Mouse (Mus musculus): Measurements from ENCODE around the gene Rassf3.

The Rassf3 gene

DNA sequence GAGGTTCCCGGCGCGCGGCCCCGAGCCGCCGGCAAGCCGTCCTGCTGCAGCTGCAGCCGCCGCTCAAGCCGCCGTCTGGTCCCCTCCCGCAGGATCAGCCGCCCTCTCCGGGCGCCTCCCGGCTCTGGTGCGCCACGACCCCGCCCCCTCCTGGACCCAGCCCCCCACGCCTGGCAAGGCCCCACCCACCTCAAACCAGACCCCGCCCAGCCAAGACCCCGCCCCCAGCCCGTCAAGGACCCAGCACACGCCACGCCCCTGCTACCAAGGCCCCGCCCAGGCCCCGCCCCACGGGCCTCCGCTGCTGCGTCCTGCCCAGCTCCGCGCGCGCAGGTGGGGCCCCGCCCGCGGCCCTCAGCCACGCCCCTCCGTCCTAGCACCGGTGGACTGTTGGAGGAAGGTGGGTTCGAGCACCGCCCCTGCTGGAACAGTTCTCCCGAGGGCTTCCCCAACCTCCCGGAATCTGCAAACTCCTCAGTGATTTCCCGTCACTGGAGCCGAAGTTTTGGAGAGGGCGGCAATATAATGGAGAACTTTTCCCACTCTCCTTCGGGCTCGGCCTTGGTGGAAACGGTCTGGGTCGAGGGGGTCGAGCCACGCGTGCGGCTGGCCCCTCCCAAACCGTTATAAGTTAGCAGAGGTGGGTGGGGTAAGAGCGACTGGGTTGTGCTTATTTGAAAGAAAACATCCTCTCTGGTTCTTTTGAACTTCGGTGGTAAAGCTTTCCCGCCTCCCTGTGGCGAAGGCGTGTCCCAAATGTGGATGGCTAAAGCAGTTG, at the start of gene Rassf3:
Gene Rassf3, minus strand, starts transcription at position 158 of the 778 bp plus-strand sequence.
- DNase-seq (ENCODE audit: low spot score in 2 of 2) = peak; percentile 79 to 83

DNA sequence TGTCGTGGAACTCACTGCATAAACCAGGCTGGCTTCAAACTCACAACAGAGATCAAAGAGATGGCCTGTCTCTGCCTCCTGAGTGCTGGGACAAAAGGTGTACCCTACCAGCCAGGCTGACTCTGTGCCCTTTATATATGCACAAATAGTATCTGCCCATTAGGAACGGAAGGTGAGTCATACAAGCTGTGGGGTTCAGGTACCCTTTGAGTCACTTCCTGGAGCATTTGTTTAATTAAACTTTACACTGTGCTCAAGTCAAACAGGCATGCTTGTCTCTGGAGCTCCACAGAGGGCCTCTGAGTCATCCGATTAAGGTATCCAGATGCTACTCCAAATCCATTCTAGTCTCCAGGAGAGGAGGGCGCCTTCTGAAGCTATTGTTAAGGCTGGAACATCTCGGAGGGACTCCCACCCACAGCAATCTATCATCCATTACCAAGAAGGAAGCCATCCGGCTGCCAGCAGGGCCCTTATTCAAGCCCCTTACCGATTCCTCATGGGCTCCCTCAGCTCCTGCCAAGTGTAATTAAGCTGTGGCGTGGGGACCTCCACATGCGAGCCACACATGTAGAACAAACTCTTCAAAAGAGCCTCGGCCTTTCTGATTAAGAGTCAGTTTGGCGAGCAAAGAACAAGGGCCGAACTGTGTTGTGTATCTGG, 44.9 kb upstream of the Rassf3 start:
- DNase-seq (ENCODE audit: low spot score in 2 of 2) = no peak

DNA sequence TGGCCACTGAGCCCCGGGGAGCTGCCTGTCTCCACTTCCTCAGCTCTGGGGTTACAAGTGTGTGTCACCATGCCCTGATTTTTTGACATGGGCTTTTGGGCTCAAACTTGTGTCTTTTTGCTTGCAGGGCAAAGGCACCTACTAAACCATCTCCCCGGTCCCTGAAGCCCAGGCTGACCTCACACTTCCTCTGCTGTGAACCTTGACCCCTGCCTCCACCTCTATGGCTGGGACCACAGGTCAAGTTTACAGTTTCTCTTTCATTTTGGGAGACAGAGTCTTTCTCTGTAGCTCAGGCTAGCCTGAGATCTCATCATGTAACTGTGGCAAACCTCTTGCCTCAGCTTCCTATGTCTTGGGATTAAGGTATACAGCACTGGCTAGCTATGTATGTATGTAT, 43.6 kb upstream of the Rassf3 start:
- no peak for DNase-seq (ENCODE audit: low spot score in 2 of 2)

DNA sequence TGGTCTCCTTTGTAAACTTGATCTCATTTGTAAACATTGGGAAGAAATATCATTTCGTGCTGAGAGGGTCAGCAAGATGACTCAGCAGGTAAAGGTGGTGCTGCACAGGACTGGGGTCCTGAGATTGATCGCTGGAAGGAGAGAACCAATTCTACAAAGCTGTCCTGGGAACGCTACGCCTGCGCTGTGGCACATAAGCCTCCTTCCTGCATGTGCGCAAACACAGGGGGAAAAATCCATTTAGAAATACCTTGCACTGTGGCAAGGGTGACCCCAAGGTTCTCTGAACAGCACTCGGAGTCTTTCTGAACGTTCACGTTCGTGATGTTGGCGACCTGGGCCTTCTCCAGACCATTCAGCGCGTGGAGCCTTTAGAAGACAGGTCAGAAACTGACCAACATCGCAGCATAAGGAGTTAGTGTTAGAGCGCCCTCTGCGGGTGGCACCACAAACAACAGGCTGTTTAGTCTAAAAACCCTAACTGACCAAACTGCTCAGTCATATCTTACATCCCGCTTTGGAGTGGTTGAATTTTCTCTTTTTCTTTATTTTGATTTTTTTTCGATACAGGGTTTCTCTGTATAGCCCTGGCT, 40.0 kb upstream of the Rassf3 start:
- DNase-seq (ENCODE audit: low spot score in 2 of 2) = peak; percentile 85 to 86

DNA sequence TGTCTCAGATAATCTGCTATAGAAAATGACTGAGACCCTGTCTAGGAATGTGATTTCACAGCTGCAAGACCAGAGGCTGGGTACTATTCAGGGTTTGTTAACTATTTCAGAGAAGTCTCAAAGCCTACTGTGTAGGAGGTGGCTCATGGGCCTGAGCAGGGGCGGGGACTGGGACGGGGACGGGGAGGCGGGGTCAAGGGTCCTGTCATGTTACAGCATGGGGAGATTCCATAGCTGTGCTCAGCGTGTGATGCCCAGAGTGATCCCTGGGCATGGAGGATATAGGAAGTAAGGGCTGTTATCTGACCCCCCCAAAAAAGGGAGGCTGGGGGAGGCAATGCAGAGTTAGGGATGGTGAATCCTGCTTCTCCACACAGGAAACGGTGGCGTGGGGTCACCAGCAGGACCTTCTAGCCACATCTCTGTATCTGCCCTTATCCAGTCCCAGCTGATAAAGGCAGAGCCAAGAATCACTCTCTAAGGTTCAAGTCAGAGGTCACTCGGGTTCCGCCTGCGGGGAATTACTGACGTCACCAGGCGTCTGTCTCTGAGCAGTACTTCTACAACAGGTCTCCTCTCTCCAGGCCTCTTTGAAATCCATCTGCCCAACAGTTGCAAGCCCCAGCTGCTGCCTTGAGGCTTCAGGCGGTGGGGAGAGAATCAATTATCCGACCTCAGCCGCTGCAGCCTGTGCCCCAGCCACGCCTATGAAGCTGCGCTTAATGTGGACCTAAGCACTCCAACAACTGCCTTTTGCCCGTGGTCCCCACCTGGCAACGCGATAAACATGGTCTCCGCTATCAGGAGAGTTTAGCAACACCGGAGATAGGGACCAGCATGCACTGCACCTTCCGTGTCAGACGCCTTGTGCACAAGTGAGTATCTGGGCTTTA, 33.9 kb upstream of the Rassf3 start:
- no peak for DNase-seq (ENCODE audit: low spot score in 2 of 2)

DNA sequence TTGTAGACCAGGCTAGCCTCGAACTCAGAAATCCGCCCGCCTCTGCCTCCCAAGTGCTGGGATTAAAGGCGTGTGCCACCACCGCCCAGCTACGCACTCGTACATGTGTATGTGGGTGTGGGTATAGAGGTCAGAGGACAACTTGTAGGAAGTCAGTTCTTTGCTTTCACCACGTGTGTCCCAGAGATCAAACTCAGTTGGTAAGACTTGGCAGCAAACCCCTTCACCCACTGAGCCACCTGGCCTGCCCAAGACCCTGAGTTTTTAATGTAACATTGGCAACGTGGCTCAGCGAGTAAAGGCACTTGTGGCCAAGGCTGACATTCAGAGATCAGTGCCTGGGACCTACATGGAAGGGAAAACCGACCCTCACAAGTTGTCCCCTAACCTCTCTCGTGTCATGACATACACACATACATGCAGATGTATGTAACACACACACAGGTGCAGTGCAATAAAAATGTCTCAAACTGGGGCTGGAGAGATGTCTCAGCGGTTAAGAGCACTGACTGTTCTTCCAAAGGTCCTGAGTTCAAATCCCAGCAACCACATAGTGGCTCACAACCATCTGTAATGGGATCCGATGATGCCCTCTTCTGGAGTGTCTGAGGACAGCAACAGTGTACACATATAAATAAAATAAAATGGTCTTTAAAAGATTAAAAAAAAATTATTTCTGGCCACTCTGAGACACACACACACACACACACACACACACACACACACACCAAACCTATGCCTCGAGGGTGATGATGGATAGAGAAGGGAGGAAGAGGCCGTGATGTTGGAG, 31.8 kb upstream of the Rassf3 start:
- no peak for DNase-seq (ENCODE audit: low spot score in 2 of 2)

DNA sequence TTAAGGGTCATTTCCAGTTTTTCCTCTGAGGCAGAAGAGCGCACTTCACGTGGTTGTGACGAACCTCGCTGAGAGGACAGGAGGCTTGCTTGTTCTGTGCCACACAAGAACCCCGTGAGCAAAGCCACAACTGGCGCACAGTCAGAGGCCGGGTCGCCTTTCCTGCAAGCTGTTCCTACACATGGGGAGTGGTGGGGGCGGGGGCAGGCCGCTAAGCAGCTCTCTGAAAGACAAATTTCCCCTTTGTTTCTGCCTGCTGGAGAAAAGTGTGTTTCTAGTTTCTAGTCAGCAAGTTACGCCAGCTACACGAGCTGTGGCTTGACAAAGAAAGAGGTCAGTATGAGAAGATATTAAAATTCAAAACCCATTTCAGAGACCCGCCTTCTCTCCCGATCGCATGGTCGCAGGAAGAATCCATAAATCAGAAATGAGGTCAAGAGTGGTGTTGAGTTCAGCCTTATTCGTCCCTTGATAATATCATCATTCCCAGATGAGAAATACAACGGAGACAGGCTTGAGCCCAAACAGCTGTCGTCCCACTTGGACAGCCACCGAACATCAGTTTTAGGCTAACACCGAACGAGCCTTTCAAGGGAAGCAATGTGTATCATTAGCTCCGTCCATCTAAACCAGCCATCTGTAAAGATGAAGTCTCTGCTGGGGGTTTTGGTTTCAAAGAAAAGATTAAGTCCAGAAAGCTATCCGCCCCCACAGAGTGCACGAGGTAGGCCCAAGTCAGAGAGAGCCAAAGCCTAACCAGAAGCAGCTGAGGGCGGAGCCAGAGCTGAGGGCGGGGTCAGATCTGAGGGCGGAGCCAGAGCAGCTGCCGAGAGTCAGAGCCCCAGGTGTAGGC, 30.8 kb upstream of the Rassf3 start:
- no peak for DNase-seq (ENCODE audit: low spot score in 2 of 2)

DNA sequence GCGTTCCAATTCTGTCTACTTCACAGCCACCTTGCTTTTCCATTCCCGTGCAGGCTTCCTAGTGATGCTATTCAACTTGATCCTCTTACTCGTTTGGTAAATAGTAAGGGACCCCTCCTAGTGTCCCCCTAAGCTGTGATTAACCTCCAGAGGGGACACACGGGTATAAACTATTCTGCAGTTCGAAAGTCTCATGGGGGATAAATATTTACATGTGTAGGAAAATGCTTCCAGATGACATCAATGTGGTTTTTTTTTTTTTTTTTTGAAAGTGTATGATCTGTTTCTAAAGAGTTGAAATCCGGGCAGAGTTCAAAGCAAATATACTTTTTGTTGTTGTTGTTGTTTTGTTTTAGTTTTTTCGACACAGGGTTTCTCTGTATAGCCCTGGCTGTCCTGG, 29.8 kb upstream of the Rassf3 start:
- no peak for DNase-seq (ENCODE audit: low spot score in 2 of 2)

- peak; percentile 65 to 82 for DNase-seq (ENCODE audit: low spot score in 2 of 2)
Measured at GRCm38 (mm10) chr10:121504973-121505911, 29.1 kb upstream of the Rassf3 start.

- no peak for DNase-seq (ENCODE audit: low spot score in 2 of 2)
Measured at GRCm38 (mm10) chr10:121501160-121501559, 25.0 kb upstream of the Rassf3 start.

DNA sequence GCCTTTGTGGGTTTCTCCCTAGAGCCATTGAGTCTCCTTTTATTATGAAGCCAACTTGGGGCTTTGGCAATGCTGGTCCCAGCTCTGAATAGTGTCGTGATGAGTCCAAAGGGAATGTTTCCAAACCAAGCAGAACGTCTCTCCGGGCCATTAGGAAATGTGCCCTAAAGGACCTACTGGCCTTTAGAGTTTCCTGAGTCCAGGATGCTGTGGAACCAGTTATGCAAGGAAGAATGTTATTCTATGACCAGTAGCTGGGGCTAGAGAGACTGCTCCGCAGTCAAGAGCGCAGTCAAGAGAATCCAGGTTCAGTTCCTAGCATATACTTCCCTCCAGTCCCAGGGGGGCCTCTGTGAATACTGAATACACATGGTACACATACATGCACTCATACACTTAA, 23.9 kb upstream of the Rassf3 start:
- no peak for DNase-seq (ENCODE audit: low spot score in 2 of 2)

DNA sequence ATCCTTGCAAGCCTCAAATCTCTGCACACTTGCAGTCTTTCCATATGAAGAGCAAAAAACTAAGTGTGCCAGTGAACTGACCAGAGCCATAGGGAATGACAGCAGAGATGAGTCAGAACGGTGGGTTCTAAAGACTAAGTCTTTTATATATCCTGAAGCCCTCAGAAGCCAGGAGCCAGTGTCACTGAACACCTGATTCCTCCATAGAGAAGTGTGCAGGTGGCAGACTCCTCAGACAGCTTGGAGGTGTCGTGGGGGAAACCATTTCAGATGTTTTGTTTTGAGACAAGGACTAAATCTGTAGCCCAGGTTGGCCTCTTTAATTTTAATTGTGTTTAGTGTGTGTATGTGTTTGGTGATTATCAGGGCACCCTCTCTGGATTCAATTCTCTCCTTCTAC, 22.9 kb upstream of the Rassf3 start:
- DNase-seq (ENCODE audit: low spot score in 2 of 2) = no peak

DNA sequence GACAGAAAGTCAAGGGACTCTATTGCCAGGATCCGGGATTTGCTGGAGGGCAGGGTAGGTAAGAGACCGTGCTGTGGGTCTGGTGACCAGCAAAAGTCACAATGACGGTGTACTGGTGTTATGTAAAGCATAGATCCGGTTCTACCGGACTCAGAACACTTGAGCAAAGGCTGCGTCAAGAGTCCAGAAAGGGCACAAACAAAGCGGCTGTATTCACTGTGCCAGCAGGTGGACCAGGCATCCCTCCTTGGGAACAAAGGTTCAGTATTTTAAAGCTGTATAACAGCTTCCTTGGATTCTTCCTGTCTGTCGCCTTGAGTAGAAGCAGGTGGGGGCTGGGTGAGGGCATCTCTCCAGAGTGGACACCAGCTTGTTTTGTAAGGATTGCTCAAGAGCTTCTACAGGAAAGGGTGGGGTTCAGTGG, 22.3 kb upstream of the Rassf3 start:
- no peak for DNase-seq (ENCODE audit: low spot score in 2 of 2)

- DNase-seq (ENCODE audit: low spot score in 2 of 2) = no peak
Measured at GRCm38 (mm10) chr10:121497968-121498367, 21.8 kb upstream of the Rassf3 start.

DNA sequence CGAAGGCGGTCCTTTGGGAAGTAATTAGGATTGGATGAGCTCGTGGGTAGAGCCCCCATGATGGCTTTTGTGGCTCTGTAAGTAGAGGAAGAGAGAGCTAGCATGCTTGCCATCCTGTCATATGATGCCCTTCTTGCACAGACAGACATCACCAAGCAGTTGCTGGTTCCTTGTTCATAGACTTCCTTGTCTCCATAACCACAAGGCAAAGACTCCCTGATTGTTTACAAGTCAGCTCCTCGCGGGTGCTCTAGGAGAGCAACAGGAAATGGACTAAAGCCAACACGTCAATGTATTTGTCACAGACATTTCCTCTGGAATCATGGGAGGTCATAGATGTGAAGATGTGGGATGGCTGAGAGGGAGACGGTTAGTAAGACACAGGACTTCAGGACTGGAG, 20.5 kb upstream of the Rassf3 start:
- DNase-seq (ENCODE audit: low spot score in 2 of 2) = no peak

DNA sequence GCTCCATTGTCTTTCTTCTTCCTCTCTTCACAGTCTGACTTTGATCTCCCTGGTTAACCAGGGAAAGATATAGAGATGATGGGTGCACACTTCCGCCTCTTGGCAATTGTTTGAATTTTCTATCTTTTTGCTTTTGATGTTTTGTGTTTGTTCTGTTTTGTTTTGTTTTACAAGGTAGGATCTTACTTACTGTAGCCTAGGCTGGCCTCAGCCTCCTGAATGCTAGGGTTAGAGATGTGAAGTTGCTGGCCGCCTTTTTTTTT, 17.9 kb upstream of the Rassf3 start:
- no peak for DNase-seq (ENCODE audit: low spot score in 2 of 2)

DNA sequence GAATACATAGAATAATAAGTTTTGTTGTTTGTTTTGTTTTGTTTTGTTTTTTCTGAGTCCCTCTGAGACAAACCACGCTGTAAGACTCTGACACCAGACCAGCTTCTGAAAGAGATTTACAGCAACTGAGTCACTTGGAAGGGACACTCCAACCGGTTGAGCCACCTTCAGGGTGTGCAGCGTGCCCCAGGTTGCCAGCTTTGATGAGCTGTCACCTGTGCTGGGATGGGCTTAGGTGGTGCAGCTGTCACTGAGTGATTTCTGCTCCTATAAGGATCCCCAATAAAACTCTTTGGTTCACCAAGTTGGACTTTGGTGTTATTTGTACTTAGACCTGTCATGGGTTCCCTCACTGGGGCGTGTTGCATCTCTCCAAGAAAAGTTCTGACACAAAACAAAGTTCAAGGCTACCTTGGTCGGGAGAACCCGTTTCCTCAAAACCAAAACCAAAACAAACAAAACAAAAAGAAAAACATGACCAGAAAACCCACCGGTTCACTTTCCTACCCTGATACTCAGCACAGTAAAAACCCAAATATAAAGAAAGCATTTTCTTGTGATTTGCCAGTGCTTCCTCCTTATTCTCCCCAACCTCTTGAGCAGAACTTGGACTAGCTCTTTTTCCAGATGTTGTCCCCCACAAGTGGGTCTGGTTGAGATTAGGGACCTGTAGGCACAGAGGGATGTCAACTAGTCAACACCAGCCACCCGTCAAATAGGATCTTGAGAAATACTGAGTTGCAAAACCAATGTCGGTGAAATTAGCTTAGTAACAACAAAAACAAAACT, 17.4 kb upstream of the Rassf3 start:
- no peak for DNase-seq (ENCODE audit: low spot score in 2 of 2)

DNA sequence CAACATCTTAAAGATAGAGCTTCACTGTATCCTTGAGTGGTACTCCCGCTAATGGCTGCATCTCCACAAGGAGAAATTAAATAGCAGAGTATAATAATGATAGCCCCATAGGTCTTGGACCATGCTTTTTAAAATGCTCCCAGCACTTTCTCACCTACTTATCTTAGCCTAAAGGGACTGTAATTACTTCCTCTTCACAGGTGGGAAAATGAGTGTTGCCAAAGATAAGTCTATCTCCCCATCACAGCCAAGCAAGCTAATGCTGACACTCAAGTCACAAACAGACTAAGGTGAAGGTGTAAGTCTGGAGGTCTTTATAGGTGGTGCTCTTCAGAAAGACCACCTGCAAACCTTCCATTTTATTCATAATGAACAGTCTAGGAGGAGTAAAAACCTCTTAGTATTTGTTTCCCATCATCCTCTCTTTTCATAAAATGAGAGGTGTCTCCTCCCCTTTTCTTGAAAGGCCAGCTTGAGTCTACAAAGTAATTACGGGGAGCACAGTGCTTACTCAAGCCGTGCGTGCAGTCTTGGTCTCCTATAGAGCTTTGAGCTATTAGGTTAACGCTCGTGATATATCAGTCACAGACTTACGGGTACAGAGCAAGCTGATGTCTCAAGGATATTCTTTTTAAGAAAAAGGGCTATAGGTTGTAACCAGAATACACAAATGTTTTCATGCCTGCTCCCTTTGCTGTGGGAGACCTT, 16.6 kb upstream of the Rassf3 start:
- no peak for DNase-seq (ENCODE audit: low spot score in 2 of 2)

Data from frontal cortex, postnatal 36 days (tissue).